Mouse (Mus musculus) ES-Bruce4 (cell line): ENCODE measurements around the gene Zdhhc13.

ENCODE experiments used
- CTCF ChIP-seq: IDR thresholded peaks from one replicate; pipeline ENCODE4 v1.8.1; 2011; ENCODE audit warnings: low read depth, low read length
- POLR2A ChIP-seq: IDR thresholded peaks from one replicate; pipeline ENCODE4 v1.8.1; 2011; ENCODE audit warnings: low read length; ENCODE audit not compliant: insufficient read depth

- TF ChIP-seq CTCF (no peak), POLR2A (no peak)
These were observed 6.3 kb downstream of the Zdhhc13 start for GRCm38 (mm10) chr7:48795130-48795529.
